Comparison of ENCODE assay signal across 34 mouse cellular contexts in the genomic region with DNA sequence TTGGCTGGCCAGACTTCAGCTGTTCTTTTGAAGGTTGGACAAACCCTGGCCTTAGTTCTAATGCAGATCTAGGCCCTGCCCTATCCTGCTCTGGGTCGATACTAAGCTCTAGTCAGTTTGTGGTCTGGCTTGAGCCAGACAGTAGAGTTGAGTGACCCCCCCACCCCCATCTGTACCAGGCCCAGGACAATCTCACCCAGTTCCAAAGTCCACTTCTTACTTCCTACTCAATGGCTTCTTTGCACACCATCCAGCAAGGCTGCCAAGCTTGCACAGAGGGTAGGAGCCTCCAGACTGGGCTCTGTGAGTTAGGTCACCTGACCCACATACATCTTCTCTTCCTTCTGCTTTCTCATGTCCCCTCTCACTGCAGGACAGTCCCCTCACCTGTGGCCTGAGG. TPM values are rescaled to one million over a fixed set of nuclear protein-coding genes. Genes with fewer than 3 reads are reported as not detected.
DNase-seq lines count a peak whose midpoint lies in the region; ATAC-seq lines count a peak whose summit lies in the region.
"Had no signal": no experiment of that assay in that cellular context is flagged by ENCODE, and none has a peak within 500 bp of the region (broad histone marks: within the 10 kb centered on the region; RNA-seq: fewer than 3 reads in every experiment).

No protein-coding gene starts in this region.

- no peak overlapping the region for H3K9ac ChIP-seq in kidney, embryonic 15.5 days
- H3K9ac ChIP-seq in neural tube, embryonic 13.5 days, result no peak overlapping the region
- H3K9ac ChIP-seq in hindbrain, embryonic 12.5 days, result no peak overlapping the region
- H3K9ac ChIP-seq: heart, embryonic 15.5 days; limb, embryonic 15.5 days; liver, embryonic 15.5 days; lung, embryonic 14.5 days; neural tube, embryonic 15.5 days; stomach, embryonic 15.5 days had no signal

- H3K4me2 ChIP-seq in kidney, embryonic 15.5 days, result no peak overlapping the region
- no peak overlapping the region for H3K4me2 ChIP-seq in neural tube, embryonic 13.5 days
- no peak overlapping the region for H3K4me2 ChIP-seq in hindbrain, embryonic 12.5 days (replicated peaks)
- H3K4me2 ChIP-seq: heart, embryonic 15.5 days; limb, embryonic 15.5 days; liver, embryonic 15.5 days; lung, embryonic 14.5 days; neural tube, embryonic 15.5 days; stomach, embryonic 15.5 days had no signal

- H3K27me3 ChIP-seq in kidney, embryonic 15.5 days, result peaks cover 11% of the 10 kb centered on the region
- peaks cover 16% of the 10 kb centered on the region for H3K27me3 ChIP-seq in neural tube, embryonic 13.5 days
- H3K27me3 ChIP-seq in hindbrain, embryonic 12.5 days, result peaks cover 16% of the 10 kb centered on the region

- no peak overlapping the region for H3K27ac ChIP-seq in kidney, embryonic 15.5 days
- H3K27ac ChIP-seq in neural tube, embryonic 13.5 days (replicated peaks), result 0 out of 2 replicates have a peak overlapping the region, but pooled peaks have one; percentile 3
- no peak overlapping the region for H3K27ac ChIP-seq in hindbrain, embryonic 12.5 days
- H3K27ac ChIP-seq: heart, embryonic 10.5 days; heart, embryonic 15.5 days; limb, embryonic 10.5 days; limb, embryonic 15.5 days; liver, embryonic 15.5 days; neural tube, embryonic 15.5 days; stomach, embryonic 15.5 days had no signal

- no peaks in the 10 kb centered on the region for H3K36me3 ChIP-seq in kidney, embryonic 15.5 days
- no peaks in the 10 kb centered on the region for H3K36me3 ChIP-seq in neural tube, embryonic 13.5 days
- no peaks in the 10 kb centered on the region for H3K36me3 ChIP-seq in hindbrain, embryonic 12.5 days
- H3K36me3 ChIP-seq: heart, embryonic 10.5 days; heart, embryonic 15.5 days; limb, embryonic 10.5 days; limb, embryonic 15.5 days; liver, embryonic 15.5 days; neural tube, embryonic 15.5 days; stomach, embryonic 15.5 days had no signal

- H3K4me1 ChIP-seq in kidney, embryonic 15.5 days, result peaks cover 10% of the 10 kb centered on the region
- peaks cover 21% of the 10 kb centered on the region for H3K4me1 ChIP-seq in neural tube, embryonic 13.5 days (replicated peaks)
- peaks cover 17% of the 10 kb centered on the region for H3K4me1 ChIP-seq in hindbrain, embryonic 12.5 days
- H3K4me1 ChIP-seq: stomach, embryonic 15.5 days had no signal

- ATAC-seq in kidney, embryonic 15.5 days (replicated peaks; ENCODE audit: low FRiP score), result no peak
- no peak for ATAC-seq in neural tube, embryonic 13.5 days (ENCODE audit: low read depth)
- no peak for ATAC-seq in hindbrain, embryonic 12.5 days (ENCODE audit: low FRiP score)
- ATAC-seq: activated CD4-positive, CD25-positive, alpha-beta regulatory T cell, adult 4 months; forebrain, embryonic 14.5 days; midbrain, embryonic 16.5 days had no signal

- no peak overlapping the region for H3K4me3 ChIP-seq in kidney, embryonic 15.5 days (replicated peaks)
- no peak overlapping the region for H3K4me3 ChIP-seq in neural tube, embryonic 13.5 days
- no peak overlapping the region for H3K4me3 ChIP-seq in hindbrain, embryonic 12.5 days
- H3K4me3 ChIP-seq: heart, embryonic 10.5 days; heart, embryonic 15.5 days; limb, embryonic 10.5 days; limb, embryonic 15.5 days; liver, embryonic 15.5 days; neural tube, embryonic 15.5 days; stomach, embryonic 15.5 days had no signal

- WGBS in kidney, embryonic 15.5 days, result 76% methylated on average over 1 of the region's 1 CpGs
- 89% methylated on average over 1 of the region's 1 CpGs for WGBS in neural tube, embryonic 13.5 days
- WGBS in hindbrain, embryonic 12.5 days, result 86% methylated on average over 1 of the region's 1 CpGs

- no peaks in the 10 kb centered on the region for H3K9me3 ChIP-seq in kidney, embryonic 15.5 days (replicated peaks)
- H3K9me3 ChIP-seq in neural tube, embryonic 13.5 days, result no peaks in the 10 kb centered on the region
- H3K9me3 ChIP-seq in hindbrain, embryonic 12.5 days (replicated peaks), result no peaks in the 10 kb centered on the region
- H3K9me3 ChIP-seq: heart, embryonic 10.5 days; heart, embryonic 15.5 days; limb, embryonic 10.5 days; limb, embryonic 15.5 days; liver, embryonic 15.5 days; neural tube, embryonic 15.5 days; stomach, embryonic 15.5 days had no signal

- peak; percentile 58 for DNase-seq in kidney, adult 11 months
- no peak for DNase-seq in neural tube, embryonic 10.5 days (ENCODE audit: extremely low spot score, low spot score)
- peak; percentile 55 for DNase-seq in kidney, postnatal 14 days
- DNase-seq in spleen, postnatal 4 days (ENCODE audit: low spot score in 2 of 2), result no peak
- DNase-seq in thymus, postnatal 25 days, result no peak
- DNase-seq: adrenal gland, adult 8-10 months; cerebellum, adult 11 months; cerebellum, adult 9-10 months; cerebellum, postnatal 36 days; gastrocnemius, postnatal 14 days; layer of hippocampus, postnatal 36 days; lung, embryonic 14.5 days; lung, postnatal 14 days; retina, postnatal 1 day; right cerebral cortex, postnatal 14 days; thymus, postnatal 14 days had no signal

RNA-seq across cellular contexts. Expression of gene Kcnh6, which starts 3.3 kb away (rescaled TPM):
- 0.26 and 0.39 TPM in 2 replicates for polyA plus RNA-seq in kidney, embryonic 15.5 days (2015; fragmentation: Nextera tagmentation; extraction: Ambion mirVana)
- polyA plus RNA-seq in neural tube, embryonic 13.5 days (2015; fragmentation: Nextera tagmentation; extraction: Ambion mirVana), result 9.2 and 16.7 TPM in 2 replicates
- 0.85 and 1.2 TPM in 2 replicates for polyA plus RNA-seq in hindbrain, embryonic 12.5 days (2016; fragmentation: Nextera tagmentation; extraction: Ambion mirVana)
- polyA plus RNA-seq: activated CD4-positive, CD25-positive, alpha-beta regulatory T cell, adult 4 months; C2C12 had no signal

RNA-seq across cellular contexts. Expression of gene Ace3, which starts 10.1 kb away (rescaled TPM):
- polyA plus RNA-seq in kidney, embryonic 15.5 days (2015; fragmentation: Nextera tagmentation; extraction: Ambion mirVana), result not detected in 2 replicates
- polyA plus RNA-seq in neural tube, embryonic 13.5 days (2015; fragmentation: Nextera tagmentation; extraction: Ambion mirVana), result not detected in 2 replicates
- not detected in 2 replicates for polyA plus RNA-seq in hindbrain, embryonic 12.5 days (2016; fragmentation: Nextera tagmentation; extraction: Ambion mirVana)
- polyA plus RNA-seq: activated CD4-positive, CD25-positive, alpha-beta regulatory T cell, adult 4 months; C2C12; embryonic facial prominence, embryonic 11.5 days; forebrain, embryonic 14.5 days; heart, embryonic 10.5 days; heart, embryonic 15.5 days; hindbrain, embryonic 11.5 days; large intestine, adult 2 months; limb, embryonic 10.5 days; limb, embryonic 15.5 days; liver, embryonic 15.5 days; lung, embryonic 14.5 days; midbrain, embryonic 16.5 days; neural tube, embryonic 15.5 days; small intestine, adult 2 months; stomach, embryonic 15.5 days had no signal

RNA-seq across cellular contexts. Expression of gene Dcaf7, which starts 32.1 kb away (rescaled TPM):
- 62.9 and 67.4 TPM in 2 replicates for polyA plus RNA-seq in kidney, embryonic 15.5 days (2015; fragmentation: Nextera tagmentation; extraction: Ambion mirVana)
- 110 and 116 TPM in 2 replicates for polyA plus RNA-seq in neural tube, embryonic 13.5 days (2015; fragmentation: Nextera tagmentation; extraction: Ambion mirVana)
- polyA plus RNA-seq in hindbrain, embryonic 12.5 days (2016; fragmentation: Nextera tagmentation; extraction: Ambion mirVana), result 122 and 136 TPM in 2 replicates

RNA-seq across cellular contexts. Expression of gene Ace, which starts 36.8 kb away (rescaled TPM):
- polyA plus RNA-seq in kidney, embryonic 15.5 days (2015; fragmentation: Nextera tagmentation; extraction: Ambion mirVana), result 9.8 and 11.1 TPM in 2 replicates
- polyA plus RNA-seq in neural tube, embryonic 13.5 days (2015; fragmentation: Nextera tagmentation; extraction: Ambion mirVana), result 2.0 and 2.4 TPM in 2 replicates
- 1.3 and 1.6 TPM in 2 replicates for polyA plus RNA-seq in hindbrain, embryonic 12.5 days (2016; fragmentation: Nextera tagmentation; extraction: Ambion mirVana)

RNA-seq across cellular contexts. Expression of gene Cyb561, which starts 51.4 kb away (rescaled TPM):
- 28.9 and 39.8 TPM in 2 replicates for polyA plus RNA-seq in kidney, embryonic 15.5 days (2015; fragmentation: Nextera tagmentation; extraction: Ambion mirVana)
- polyA plus RNA-seq in neural tube, embryonic 13.5 days (2015; fragmentation: Nextera tagmentation; extraction: Ambion mirVana), result 27.6 and 29.8 TPM in 2 replicates
- 25.6 and 27.0 TPM in 2 replicates for polyA plus RNA-seq in hindbrain, embryonic 12.5 days (2016; fragmentation: Nextera tagmentation; extraction: Ambion mirVana)

Comparison
In these comparisons a context has a peak if more than half of its experiments do, and no peak if none do; other contexts are left out.
1. DNase-seq: peak in kidney, adult 11 months (single experiment) and kidney, postnatal 14 days (single experiment); none in neural tube, embryonic 10.5 days (single experiment), spleen, postnatal 4 days (0 of 2) and thymus, postnatal 25 days (single experiment).